Mouse (Mus musculus) embryo, embryonic 9.5 days (tissue): ENCODE measurements around the gene Denr.

ENCODE experiments used
- DNase-seq: peaks from one replicate; pipeline ENCODE4 v3.0.0-alpha.2; 2017; ENCODE audit errors: extremely low spot score

Gene Denr

DNA sequence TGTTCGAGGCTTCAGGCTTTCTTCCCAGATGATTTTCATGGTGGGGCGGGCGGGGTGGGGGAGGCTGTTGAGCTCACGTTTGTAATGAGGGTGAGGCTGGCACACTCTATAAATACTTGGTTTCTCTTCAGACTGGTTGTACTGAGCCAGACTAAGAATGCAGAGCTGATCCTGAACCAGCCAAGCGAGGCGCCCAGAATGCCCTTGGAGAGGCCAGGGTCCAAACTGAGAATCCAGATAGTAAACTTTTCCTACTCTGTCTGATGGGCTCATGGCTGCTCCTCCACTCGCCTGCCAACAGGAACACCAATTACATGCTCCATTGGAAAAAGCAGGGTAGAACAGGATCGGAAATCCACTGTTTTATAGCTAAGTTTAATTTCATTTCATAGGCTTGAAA, 62.2 kb downstream of the Denr start:
- DNase-seq: no peak

GRCm38 (mm10) chr5:123970576-123970975, 63.6 kb downstream of the Denr start:
- DNase-seq: no peak

- DNase-seq: no peak
These were observed 65.5 kb downstream of the Denr start for GRCm38 (mm10) chr5:123972453-123972852.

- DNase-seq: peak; percentile 78
These were observed 66.6 kb downstream of the Denr start, which contains the start of gene Hip1r for GRCm38 (mm10) chr5:123973299-123974178. Gene Hip1r, plus strand, starts transcription at chr5:123973628.

GRCm38 (mm10) chr5:123974179-123974485, 67.2 kb downstream of the Denr start:
- no peak for DNase-seq

GRCm38 (mm10) chr5:123974616-123975111, 67.7 kb downstream of the Denr start:
- DNase-seq: no peak

- DNase-seq: no peak
These were observed 68.7 kb downstream of the Denr start for GRCm38 (mm10) chr5:123975668-123976180.

- no peak for DNase-seq
These were observed 70.3 kb downstream of the Denr start for GRCm38 (mm10) chr5:123977231-123977630.

GRCm38 (mm10) chr5:123978131-123978530, 71.2 kb downstream of the Denr start:
- DNase-seq: no peak
